Mouse (Mus musculus) forebrain, postnatal 0 days (tissue): ENCODE results near the gene Gtdc1. TPM values are rescaled to one million over a fixed set of nuclear protein-coding genes. Genes with fewer than 3 reads are reported as not detected.

ENCODE experiments used
- ATAC-seq: fragments of 200-750 bp; cut with Nextera tagmentation; 2 replicates; pipeline ENCODE4 v1.8.0; 2017; ENCODE audit warnings: mild to moderate bottlenecking, moderate library complexity
- DNase-seq: peaks from one replicate; pipeline ENCODE4 v3.0.0-alpha.2; 2015
- H3K27ac ChIP-seq: fragments of 300-500 bp; sonication (generic); 2 replicates; pipeline ENCODE4 v1.5.1; 2014; ENCODE audit warnings: low read depth, mild to moderate bottlenecking, antibody characterized with exemption, low read length, moderate library complexity, mixed read lengths
- H3K27me3 ChIP-seq: fragments of 300-500 bp; sonication (generic); 2 replicates; pipeline ENCODE4 v1.6.1; 2014; ENCODE audit warnings: mild to moderate bottlenecking, low read length, mixed read lengths; ENCODE audit not compliant: insufficient read depth
- H3K36me3 ChIP-seq: fragments of 300-500 bp; sonication (generic); 2 replicates; pipeline ENCODE4 v1.6.1; 2014; ENCODE audit warnings: mild to moderate bottlenecking, moderate library complexity; ENCODE audit not compliant: insufficient read depth
- H3K4me1 ChIP-seq: fragments of 300-500 bp; sonication (generic); 2 replicates; pipeline ENCODE4 v1.6.1; 2014; ENCODE audit warnings: antibody characterized with exemption; ENCODE audit not compliant: insufficient read depth
- H3K4me2 ChIP-seq: fragments of 300-500 bp; sonication (generic); 2 replicates; pipeline ENCODE4 v1.6.1; 2014; ENCODE audit warnings: low read depth, mild to moderate bottlenecking, moderate library complexity
- H3K4me3 ChIP-seq: fragments of 300-500 bp; sonication (generic); 2 replicates; pipeline ENCODE4 v1.5.1; 2014; ENCODE audit warnings: low read depth, low read length, mixed read lengths
- H3K9ac ChIP-seq: fragments of 300-500 bp; sonication (generic); 2 replicates; pipeline ENCODE4 v1.6.1; 2014; ENCODE audit warnings: mild to moderate bottlenecking
- H3K9me3 ChIP-seq: fragments of 300-500 bp; sonication (generic); 2 replicates; pipeline ENCODE4 v1.6.1; 2016; ENCODE audit warnings: low read length
- CTCF ChIP-seq: sonication (generic); IDR thresholded peaks from 2 replicates; pipeline ENCODE4 v1.5.1; 2016; ENCODE audit warnings: antibody characterized with exemption, control low read depth, low read depth
- WGBS: fragments of 180-500 bp; shearing (Covaris S2); extraction: QIAGEN DNeasy Blood & Tissue Kit; methylation state at CpG from one replicate; pipeline ENCODE4 v1.1.7; 2014; 5-methylcytosine and 5-hydroxymethylcytosine counted together
- polyA plus RNA-seq: library from polyadenylated mRNA; unstranded; fragments of >200 nt; fragmentation: Nextera tagmentation; extraction: Ambion mirVana; gene quantifications from 2 replicates; pipeline ENCODE4 v1.2.1, GENCODE M21; 2015
- total RNA-seq: library from RNA; depleted of rRNA; stranded (reverse); fragments of >200 nt; gene quantifications from 2 replicates; pipeline ENCODE4 v1.2.3, GENCODE M21; 2014

Gtdc1 gene
- total and polyA plus RNA-seq, 2 experiments from 2014 or later: 30.7 to 77.0 TPM

DNA sequence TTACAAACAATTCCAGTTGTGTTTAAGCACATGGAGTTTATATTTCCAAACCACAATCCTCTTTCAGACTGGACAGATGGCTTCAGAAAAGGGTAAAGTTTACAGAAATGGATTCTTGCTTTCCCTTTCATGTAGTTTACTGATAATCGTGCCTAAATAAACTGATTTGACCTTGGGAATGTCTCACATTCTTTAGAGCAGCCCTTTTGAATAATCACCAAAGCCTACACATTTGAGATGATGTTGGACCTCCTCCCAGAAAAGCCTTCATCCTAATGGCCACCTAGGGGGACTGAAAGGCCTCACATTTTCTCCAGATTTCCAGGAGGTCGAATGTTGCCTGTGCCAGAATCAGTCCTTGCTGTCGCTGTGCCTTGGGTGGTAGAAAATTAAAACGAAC, 227.2 kb downstream of the Gtdc1 start:
- no peak for ATAC-seq

DNA sequence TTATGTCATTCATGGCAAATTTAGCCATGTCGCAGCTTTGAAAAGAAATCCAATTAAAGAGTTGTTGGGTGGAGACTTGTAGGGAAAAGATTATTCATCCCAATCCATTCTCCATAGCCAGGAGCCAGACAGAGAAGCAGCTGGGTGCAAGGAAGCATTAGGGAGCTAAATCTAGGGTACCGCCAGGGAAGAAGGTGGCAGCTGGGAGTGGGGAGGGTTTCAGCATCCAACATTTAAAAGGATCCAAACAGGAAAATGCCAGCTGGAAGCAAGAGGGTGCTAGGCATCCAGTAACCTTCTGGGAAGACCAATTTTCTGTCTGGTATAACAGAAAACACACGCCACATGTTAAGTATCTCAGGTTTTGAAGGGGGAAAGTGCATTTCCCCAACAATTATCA, 231.0 kb downstream of the Gtdc1 start:
- Histone ChIP-seq H3K4me1 (no peaks in the 10 kb centered on the region), H3K36me3 (no peaks in the 10 kb centered on the region), H3K4me3 (no peak overlapping the region), H3K9me3 (no peaks in the 10 kb centered on the region), H3K27me3 (no peaks in the 10 kb centered on the region), H3K27ac (no peak overlapping the region), H3K4me2 (no peak overlapping the region), H3K9ac (no peak overlapping the region)
- TF ChIP-seq CTCF: peak; percentile 20; the same call in 1 of the 2 replicates
- peak; percentile 72 for DNase-seq
- peak; percentile 93 for ATAC-seq
- WGBS: 31% methylated on average over 3 of the region's 3 CpGs

More for the DNA sequence above, 227.2 kb downstream of the Gtdc1 start:
- no peak for DNase-seq
- no peaks in the 10 kb centered on the region for H3K36me3 ChIP-seq
- H3K9ac ChIP-seq: no peak overlapping the region
- 28% methylated on average over 4 of the region's 4 CpGs for WGBS
- H3K27ac ChIP-seq: no peak overlapping the region
- no peaks in the 10 kb centered on the region for H3K9me3 ChIP-seq
- H3K4me2 ChIP-seq: no peak overlapping the region
- no peaks in the 10 kb centered on the region for H3K27me3 ChIP-seq
- H3K4me1 ChIP-seq: no peaks in the 10 kb centered on the region
- H3K4me3 ChIP-seq: no peak overlapping the region
- TF ChIP-seq CTCF: no peak

DNA sequence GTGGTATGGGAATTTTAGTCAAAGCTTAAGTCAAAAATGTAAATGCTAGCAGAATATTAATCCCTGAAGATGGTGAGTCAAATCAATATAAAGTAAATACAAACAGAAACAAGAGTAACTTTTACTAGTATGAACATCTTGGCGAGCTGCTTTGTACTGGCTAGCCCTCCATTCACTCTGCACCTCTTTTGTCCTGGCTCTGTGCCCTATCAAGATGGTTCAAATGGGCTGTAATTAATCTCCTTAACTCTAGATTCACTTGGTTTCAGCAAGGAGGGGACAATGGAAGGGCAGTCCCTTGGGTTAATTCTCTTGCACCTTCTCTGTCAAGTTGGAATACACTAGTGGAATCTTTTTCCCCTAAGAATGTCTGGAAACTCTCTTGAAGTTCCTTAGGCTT, 233.6 kb downstream of the Gtdc1 start:
- Histone ChIP-seq H3K4me2 (no peak overlapping the region), H3K4me3 (no peak overlapping the region), H3K27me3 (no peaks in the 10 kb centered on the region), H3K27ac (no peak overlapping the region), H3K9me3 (no peaks in the 10 kb centered on the region), H3K9ac (no peak overlapping the region), H3K36me3 (no peaks in the 10 kb centered on the region), H3K4me1 (no peaks in the 10 kb centered on the region)
- ATAC-seq: no peak
- no peak for TF ChIP-seq CTCF
- 24% methylated on average over 1 of the region's 1 CpGs for WGBS
- DNase-seq: no peak

DNA sequence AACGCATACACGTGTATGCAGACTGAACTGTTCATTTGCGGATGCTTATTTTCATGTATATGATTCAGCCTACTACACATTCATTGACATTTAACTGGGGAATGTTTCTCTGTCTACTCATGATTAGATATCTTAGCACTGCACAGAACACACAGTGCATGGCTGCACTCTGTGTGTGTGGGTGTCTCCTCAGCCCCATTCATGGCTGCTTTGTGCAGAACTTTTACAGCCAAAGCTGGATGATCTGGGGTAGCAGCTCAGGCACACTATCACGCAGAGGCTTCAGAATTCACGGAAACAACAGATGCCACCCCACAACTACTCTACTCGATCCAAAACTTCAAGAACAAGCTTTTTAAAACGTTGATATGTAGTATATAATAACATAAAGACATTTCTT, 263.4 kb downstream of the Gtdc1 start:
- H3K4me3 ChIP-seq: no peak overlapping the region
- no peaks in the 10 kb centered on the region for H3K4me1 ChIP-seq
- H3K9ac ChIP-seq: no peak overlapping the region
- 81% methylated on average over 7 of the region's 7 CpGs for WGBS
- H3K4me2 ChIP-seq: no peak overlapping the region
- no peaks in the 10 kb centered on the region for H3K27me3 ChIP-seq
- no peak for TF ChIP-seq CTCF
- DNase-seq (no peak), ATAC-seq (peak; percentile 65)
- no peaks in the 10 kb centered on the region for H3K9me3 ChIP-seq
- H3K27ac ChIP-seq: no peak overlapping the region
- no peaks in the 10 kb centered on the region for H3K36me3 ChIP-seq

DNA sequence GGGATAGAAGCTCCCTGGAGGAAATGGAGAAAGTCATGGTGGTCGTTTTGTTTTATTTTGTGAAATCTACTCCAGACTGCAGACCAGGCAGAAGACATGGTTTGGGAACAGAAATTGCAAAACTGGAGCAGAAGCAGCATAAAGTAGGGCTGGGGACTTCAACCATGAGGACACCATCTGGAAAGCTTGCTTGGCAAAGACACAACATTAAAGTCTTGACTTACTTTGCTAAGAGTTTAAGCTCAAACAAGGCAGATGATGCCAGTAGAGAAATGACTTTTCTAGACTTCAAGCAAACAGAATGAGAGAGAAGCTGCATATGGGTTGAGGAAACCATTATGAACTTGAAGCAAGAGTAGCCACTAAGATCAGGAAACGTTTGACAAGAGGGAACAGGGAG, 267.6 kb downstream of the Gtdc1 start:
- H3K4me3 ChIP-seq: no peak overlapping the region
- H3K4me1 ChIP-seq: no peaks in the 10 kb centered on the region
- TF ChIP-seq CTCF: no peak
- H3K9ac ChIP-seq: no peak overlapping the region
- no peak for ATAC-seq
- H3K27me3 ChIP-seq: no peaks in the 10 kb centered on the region
- DNase-seq: peak; percentile 10
- H3K27ac ChIP-seq: no peak overlapping the region
- H3K4me2 ChIP-seq: no peak overlapping the region
- H3K9me3 ChIP-seq: no peaks in the 10 kb centered on the region
- WGBS: 75% methylated on average over 2 of the region's 2 CpGs
- no peaks in the 10 kb centered on the region for H3K36me3 ChIP-seq

DNA sequence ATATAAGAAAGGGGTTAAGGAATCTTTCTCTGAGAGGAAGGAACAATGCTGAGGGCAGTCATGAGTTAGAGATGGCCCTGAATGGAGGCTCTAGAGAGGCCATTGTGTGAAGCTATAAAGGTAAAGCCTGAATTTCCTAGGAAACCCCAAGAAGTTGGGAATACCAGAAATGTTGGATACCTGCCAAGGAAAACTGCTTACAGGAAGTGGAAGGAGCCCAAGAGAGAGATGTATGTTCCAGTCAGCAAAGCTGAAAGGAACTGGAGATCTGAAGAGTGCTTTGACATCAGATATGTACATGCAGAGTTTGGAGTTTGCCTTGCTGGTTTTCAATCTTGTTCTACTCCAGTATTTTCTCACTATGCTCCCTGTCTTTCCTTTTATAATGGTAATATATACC, 268.4 kb downstream of the Gtdc1 start:
- H3K4me3 ChIP-seq: no peak overlapping the region
- no peaks in the 10 kb centered on the region for H3K4me1 ChIP-seq
- no peak overlapping the region for H3K9ac ChIP-seq
- ATAC-seq: no peak
- no peak overlapping the region for H3K27ac ChIP-seq
- H3K36me3 ChIP-seq: no peaks in the 10 kb centered on the region
- no peak for DNase-seq
- H3K4me2 ChIP-seq: no peak overlapping the region
- no peaks in the 10 kb centered on the region for H3K27me3 ChIP-seq
- no peaks in the 10 kb centered on the region for H3K9me3 ChIP-seq
- no peak for TF ChIP-seq CTCF

DNA sequence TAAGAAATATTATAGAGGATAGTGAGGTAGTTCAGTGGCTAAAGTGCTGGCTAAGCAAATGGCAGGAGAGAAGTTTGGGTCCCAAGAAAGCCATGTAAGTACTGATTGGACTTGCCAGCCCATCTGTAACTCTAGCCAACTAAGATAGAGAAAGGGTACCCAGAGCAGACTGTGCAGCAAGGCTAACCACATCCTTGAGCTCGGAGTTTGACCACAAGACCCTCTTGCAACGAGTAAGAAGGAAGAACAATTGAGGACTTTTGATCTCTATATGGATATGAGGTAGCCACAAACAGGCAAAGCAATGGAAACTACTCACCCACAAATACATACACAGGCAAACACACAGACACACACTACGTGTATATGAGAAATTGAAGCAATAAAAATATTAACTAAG, 278.9 kb downstream of the Gtdc1 start:
- H3K27me3 ChIP-seq: no peaks in the 10 kb centered on the region
- 92% methylated on average over 3 of the region's 3 CpGs for WGBS
- no peaks in the 10 kb centered on the region for H3K9me3 ChIP-seq
- no peak overlapping the region for H3K4me2 ChIP-seq
- no peak overlapping the region for H3K4me3 ChIP-seq
- no peak overlapping the region for H3K27ac ChIP-seq
- TF ChIP-seq CTCF: no peak
- DNase-seq: no peak
- ATAC-seq: no peak
- no peaks in the 10 kb centered on the region for H3K36me3 ChIP-seq
- no peak overlapping the region for H3K9ac ChIP-seq
- no peaks in the 10 kb centered on the region for H3K4me1 ChIP-seq

DNA sequence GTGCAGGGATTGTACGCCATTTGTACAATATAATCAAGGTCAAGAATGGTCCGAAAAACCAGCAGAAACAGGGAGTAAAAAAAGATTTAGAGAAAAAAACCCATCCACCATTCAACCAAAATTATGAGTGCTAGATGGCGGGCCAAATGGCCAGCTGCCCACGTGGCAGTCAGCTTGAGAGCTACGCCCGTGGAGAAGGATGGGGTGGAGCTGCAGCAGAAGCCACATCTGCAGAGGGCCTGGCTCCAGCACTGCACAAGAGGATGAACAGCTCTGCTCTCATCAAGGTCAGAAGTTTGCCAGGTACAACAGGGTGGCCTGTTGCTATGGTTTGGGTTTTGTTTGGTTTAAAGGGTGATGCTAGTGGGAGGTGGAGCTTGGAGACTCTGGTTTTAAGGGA, 281.1 kb downstream of the Gtdc1 start:
- no peak for TF ChIP-seq CTCF
- Histone ChIP-seq H3K9ac (no peak overlapping the region), H3K27me3 (no peaks in the 10 kb centered on the region), H3K27ac (no peak overlapping the region), H3K4me1 (no peaks in the 10 kb centered on the region), H3K4me2 (no peak overlapping the region), H3K36me3 (no peaks in the 10 kb centered on the region), H3K4me3 (no peak overlapping the region), H3K9me3 (no peaks in the 10 kb centered on the region)
- 82% methylated on average over 6 of the region's 6 CpGs for WGBS
- DNase-seq: no peak
- ATAC-seq: no peak
